Mouse (Mus musculus) MEL (cell line): ENCODE measurements around the gene Ncoa6. TPM values are rescaled to one million over a fixed set of nuclear protein-coding genes. Genes with fewer than 3 reads are reported as not detected.

ENCODE experiments used
- DNase-seq: peaks from one replicate; pipeline ENCODE4 v3.0.0; 2011; ENCODE audit warnings: low read depth, low spot score
- H3K27ac ChIP-seq: 2 replicates; pipeline ENCODE4 v1.5.1; 2012; ENCODE audit warnings: low read depth, mild to moderate bottlenecking, control low read depth, low read length, moderate library complexity; ENCODE audit not compliant: control insufficient read depth
- H3K27me3 ChIP-seq, 2 experiments: fragments of 150-350 bp in 1 of 2; sonication (generic) in 1 of 2; 2 replicates each; pipeline ENCODE4 v1.6.1; 2012; ENCODE audit warnings: low read length in 2 of 2, mild to moderate bottlenecking in 2 of 2, improper control_type of control experiment in 1 of 2, moderate library complexity in 1 of 2; ENCODE audit not compliant: insufficient read depth in 2 of 2, control insufficient read depth in 1 of 2
- H3K36me3 ChIP-seq, 2 experiments: 2 replicates each; pipeline ENCODE4 v1.6.1; 2012 to 2014; ENCODE audit warnings: low read length in 2 of 2, improper control_type of control experiment in 1 of 2, inconsistent platforms in 1 of 2, mild to moderate bottlenecking in 1 of 2; ENCODE audit not compliant: insufficient read depth in 2 of 2, control insufficient read depth in 1 of 2
- H3K4me1 ChIP-seq, 2 experiments: fragments of 150-350 bp in 1 of 2; sonication (generic) in 1 of 2; 2 replicates each; pipeline ENCODE4 v1.6.1; 2012; ENCODE audit warnings: low read length in 2 of 2, improper control_type of control experiment in 1 of 2, mild to moderate bottlenecking in 1 of 2; ENCODE audit not compliant: insufficient read depth in 2 of 2, control insufficient read depth in 1 of 2
- H3K4me3 ChIP-seq, 2 experiments: fragments of 150-350 bp in 1 of 2; sonication (generic) in 1 of 2; 2 replicates each; pipeline ENCODE4 v1.5.1; 2012; ENCODE audit warnings: low read depth in 2 of 2, low read length in 2 of 2, mild to moderate bottlenecking in 2 of 2, moderate library complexity in 2 of 2, control low read depth in 1 of 2, improper control_type of control experiment in 1 of 2; ENCODE audit not compliant: control insufficient read depth in 1 of 2, insufficient read depth in 1 of 2
- H3K79me2 ChIP-seq: 2 replicates; pipeline ENCODE4 v1.6.1; 2012; ENCODE audit warnings: mild to moderate bottlenecking, low read length, moderate library complexity; ENCODE audit not compliant: control insufficient read depth, poor library complexity, insufficient read depth
- H3K9ac ChIP-seq: 2 replicates; pipeline ENCODE4 v1.6.1; 2012; ENCODE audit warnings: low read depth, mild to moderate bottlenecking, control low read depth, low read length, moderate library complexity; ENCODE audit not compliant: control insufficient read depth, poor library complexity, severe bottlenecking
- H3K9me3 ChIP-seq: fragments of 150-350 bp; sonication (generic); replicated peaks from 2 replicates; pipeline ENCODE4 v1.6.1; 2012; ENCODE audit warnings: mild to moderate bottlenecking, low read length, improper control_type of control experiment, moderate library complexity; ENCODE audit not compliant: insufficient read depth
- CTCF ChIP-seq, 3 experiments: IDR thresholded peaks in 2 of 3; conservative IDR thresholded peaks in 1 of 3; 2 replicates each; pipeline ENCODE4 v1.5.1; 2011 to 2012; ENCODE audit warnings: low read length in 3 of 3, low read depth in 2 of 3, mild to moderate bottlenecking in 2 of 3, improper control_type of control experiment in 1 of 3, inconsistent platforms in 1 of 3, mixed read lengths in 1 of 3, moderate library complexity in 1 of 3; ENCODE audit not compliant: control insufficient read depth in 1 of 3, insufficient read depth in 1 of 3, poor library complexity in 1 of 3, severe bottlenecking in 1 of 3
- E2F4 ChIP-seq: IDR thresholded peaks from 2 replicates; pipeline ENCODE4 v1.6.1; 2011; ENCODE audit warnings: low read depth, low read length, improper control_type of control experiment, borderline replicate concordance
- ELF1 ChIP-seq: IDR thresholded peaks from 2 replicates; pipeline ENCODE4 v1.6.1; 2014; ENCODE audit warnings: low read depth, mild to moderate bottlenecking, inconsistent platforms, low read length, improper control_type of control experiment, moderate library complexity
- EP300 ChIP-seq, 2 experiments: IDR thresholded peaks; 2 replicates each; pipeline ENCODE4 v1.6.1; 2011; ENCODE audit warnings: improper control_type of control experiment in 2 of 2, low read length in 2 of 2, low read depth in 1 of 2, mild to moderate bottlenecking in 1 of 2
- ETS1 ChIP-seq: IDR thresholded peaks from 2 replicates; pipeline ENCODE4 v1.6.1; 2012; ENCODE audit warnings: low read depth, mild to moderate bottlenecking, inconsistent platforms, low read length, improper control_type of control experiment, moderate library complexity
- GABPA ChIP-seq: IDR thresholded peaks from 2 replicates; pipeline ENCODE4 v1.6.1; 2012; ENCODE audit warnings: low read depth, mild to moderate bottlenecking, inconsistent platforms, low read length, improper control_type of control experiment, moderate library complexity
- GATA1 ChIP-seq: IDR thresholded peaks from 2 replicates; pipeline ENCODE4 v1.6.1; 2011; ENCODE audit warnings: low read depth, low read length, improper control_type of control experiment
- HCFC1 ChIP-seq: IDR thresholded peaks from 2 replicates; pipeline ENCODE4 v1.6.1; 2012; ENCODE audit warnings: low read depth, mild to moderate bottlenecking, inconsistent platforms, low read length, improper control_type of control experiment, moderate library complexity
- JUND ChIP-seq: IDR thresholded peaks from 2 replicates; pipeline ENCODE4 v1.6.1; 2011; ENCODE audit warnings: low read depth, mild to moderate bottlenecking, improper control_type of control experiment, low read length
- MAFK ChIP-seq: IDR thresholded peaks from 2 replicates; pipeline ENCODE4 v1.6.1; 2011; ENCODE audit warnings: low read depth, mild to moderate bottlenecking, low read length, improper control_type of control experiment, borderline replicate concordance
- MAZ ChIP-seq: IDR thresholded peaks from 2 replicates; pipeline ENCODE4 v1.6.1; 2012; ENCODE audit warnings: low read depth, mild to moderate bottlenecking, inconsistent platforms, low read length, improper control_type of control experiment
- MEF2A ChIP-seq: IDR thresholded peaks from 2 replicates; pipeline ENCODE4 v1.6.1; 2014; ENCODE audit warnings: low read depth, mild to moderate bottlenecking, inconsistent platforms, low read length, improper control_type of control experiment; ENCODE audit not compliant: poor library complexity, insufficient replicate concordance, severe bottlenecking; ENCODE audit errors: extremely low read depth
- MXI1 ChIP-seq: IDR thresholded peaks from 2 replicates; pipeline ENCODE4 v1.6.1; 2011; ENCODE audit warnings: mild to moderate bottlenecking, low read depth, low read length, improper control_type of control experiment
- MYB ChIP-seq: IDR thresholded peaks from 2 replicates; pipeline ENCODE4 v1.6.1; 2011; ENCODE audit warnings: mild to moderate bottlenecking, low read depth, low read length, improper control_type of control experiment
- MYC ChIP-seq: IDR thresholded peaks from 2 replicates; pipeline ENCODE4 v1.6.1; 2011; ENCODE audit warnings: low read depth, mild to moderate bottlenecking, low read length, improper control_type of control experiment, moderate library complexity
- NELFE ChIP-seq: IDR thresholded peaks from 2 replicates; pipeline ENCODE4 v1.6.1; 2011; ENCODE audit warnings: low read depth, low read length, improper control_type of control experiment
- NRF1 ChIP-seq: IDR thresholded peaks from 2 replicates; pipeline ENCODE4 v1.6.1; 2014; ENCODE audit warnings: low read depth, mild to moderate bottlenecking, inconsistent platforms, low read length, improper control_type of control experiment, moderate library complexity; ENCODE audit not compliant: poor library complexity, insufficient read depth, severe bottlenecking
- POLR2A ChIP-seq, 2 experiments: IDR thresholded peaks; 2 replicates each; pipeline ENCODE4 v1.6.1; 2011 to 2012; ENCODE audit warnings: low read length in 2 of 2, mild to moderate bottlenecking in 2 of 2, control low read depth in 1 of 2, improper control_type of control experiment in 1 of 2, low read depth in 1 of 2, moderate library complexity in 1 of 2; ENCODE audit not compliant: control insufficient read depth in 1 of 2, insufficient read depth in 1 of 2, poor library complexity in 1 of 2
- RAD21 ChIP-seq: IDR thresholded peaks from 2 replicates; pipeline ENCODE4 v1.6.1; 2011; ENCODE audit warnings: mild to moderate bottlenecking, low read depth, low read length, improper control_type of control experiment
- SIN3A ChIP-seq: IDR thresholded peaks from 2 replicates; pipeline ENCODE4 v1.6.1; 2012; ENCODE audit warnings: low read length, improper control_type of control experiment, inconsistent platforms
- SMC3 ChIP-seq: IDR thresholded peaks from 2 replicates; pipeline ENCODE4 v1.6.1; 2011; ENCODE audit warnings: low read depth, low read length, improper control_type of control experiment
- TAL1 ChIP-seq: IDR thresholded peaks from 2 replicates; pipeline ENCODE4 v1.6.1; 2012; ENCODE audit warnings: mild to moderate bottlenecking, inconsistent platforms, low read length, moderate library complexity, mixed read lengths
- TCF12 ChIP-seq: IDR thresholded peaks from 2 replicates; pipeline ENCODE4 v1.6.1; 2014; ENCODE audit warnings: low read depth, mild to moderate bottlenecking, inconsistent platforms, low read length, improper control_type of control experiment, moderate library complexity
- UBTF ChIP-seq: IDR thresholded peaks from 2 replicates; pipeline ENCODE4 v1.6.1; 2012; ENCODE audit warnings: low read depth, mild to moderate bottlenecking, inconsistent platforms, low read length, improper control_type of control experiment, moderate library complexity, borderline replicate concordance; ENCODE audit not compliant: insufficient read depth
- USF2 ChIP-seq, 2 experiments: IDR thresholded peaks; 2 replicates each; pipeline ENCODE4 v1.6.1; 2011 to 2012; ENCODE audit warnings: improper control_type of control experiment in 2 of 2, low read length in 2 of 2, borderline replicate concordance in 1 of 2, inconsistent platforms in 1 of 2, low read depth in 1 of 2, mild to moderate bottlenecking in 1 of 2; ENCODE audit not compliant: insufficient read depth in 1 of 2
- ZC3H11A ChIP-seq: IDR thresholded peaks from 2 replicates; pipeline ENCODE4 v1.6.1; 2012; ENCODE audit warnings: low read depth, mild to moderate bottlenecking, inconsistent platforms, low read length, improper control_type of control experiment
- ZMIZ1 ChIP-seq: IDR thresholded peaks from 2 replicates; pipeline ENCODE4 v1.6.1; 2012; ENCODE audit warnings: low read depth, mild to moderate bottlenecking, inconsistent platforms, low read length, improper control_type of control experiment, moderate library complexity
- ZNF384 ChIP-seq: IDR thresholded peaks from 2 replicates; pipeline ENCODE4 v1.6.1; 2012; ENCODE audit warnings: low read depth, mild to moderate bottlenecking, inconsistent platforms, low read length, improper control_type of control experiment
- polyA plus RNA-seq, 2 experiments: library from polyadenylated mRNA; stranded (reverse) in 1 of 2; unstranded in 1 of 2; fragments of >175 nt in 1 of 2; fragments of >200 nt in 1 of 2; gene quantifications; 2 replicates each; pipeline versions ENCODE4 v1.2.1 to v1.2.4; 2012; ENCODE audit warnings: low replicate concordance in 2 of 2, low read depth in 1 of 2; ENCODE audit not compliant: insufficient read length in 2 of 2, insufficient read depth in 1 of 2, missing spikeins in 1 of 2
- total RNA-seq: library from RNA; depleted of rRNA; stranded (reverse); fragments of 300-350 nt; gene quantifications from 2 replicates; pipeline ENCODE4 v1.2.3, GENCODE M21; 2012

Ncoa6 gene
- total and polyA plus RNA-seq, 3 experiments, result 4.0 to 29.7 TPM; not detected in 1

DNA sequence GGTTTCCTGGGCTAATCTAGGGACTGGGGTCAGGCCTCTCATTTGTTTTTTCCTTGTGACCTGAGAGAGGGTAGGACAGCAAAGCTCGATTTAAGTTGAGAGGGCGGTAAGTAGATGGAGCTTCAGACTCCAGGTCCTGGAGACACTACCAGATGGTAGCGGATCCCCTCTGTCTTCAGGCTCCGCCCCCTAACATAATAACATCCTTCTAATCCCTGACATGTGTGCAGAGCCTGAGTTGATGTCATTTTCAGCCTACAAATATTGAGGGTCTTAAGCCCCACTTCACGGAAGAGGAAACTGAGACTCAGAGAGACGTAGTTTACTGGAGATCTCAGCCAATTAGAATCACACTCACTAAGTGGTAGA lies 91.4 kb downstream of the Ncoa6 start:
- DNase-seq, result no peak
- peak overlapping the region; percentile 77 to 89 for H3K4me3 ChIP-seq
- H3K4me1 ChIP-seq, result peaks cover 0 to 7% of the 10 kb centered on the region in 2 experiments; a peak in 2 of 4 replicates
- H3K9ac ChIP-seq, result peak overlapping the region; percentile 79
- peaks cover 0 to 4% of the 10 kb centered on the region in 2 experiments; a peak in 2 of 4 replicates for H3K36me3 ChIP-seq
- peak overlapping the region; percentile 75 for H3K27ac ChIP-seq
- H3K79me2 ChIP-seq, result no peaks in the 10 kb centered on the region
- H3K9me3 ChIP-seq, result no peaks in the 10 kb centered on the region
- no peaks in the 10 kb centered on the region; a peak in 1 of 4 replicates for H3K27me3 ChIP-seq
- TF ChIP-seq POLR2A (IDR thresholded peaks at IDR 0.05; ENCODE audit: control insufficient read depth in 1 of 2, insufficient read depth in 1 of 2, low read depth in 1 of 2, low read length in 2 of 2, poor library complexity in 1 of 2) (no peak), ELF1 (no peak), USF2 (IDR thresholded peaks at IDR 0.05; ENCODE audit: borderline replicate concordance in 1 of 2, insufficient read depth in 1 of 2, low read depth in 1 of 2, low read length in 2 of 2) (no peak), E2F4 (no peak), SIN3A (no peak)

DNA sequence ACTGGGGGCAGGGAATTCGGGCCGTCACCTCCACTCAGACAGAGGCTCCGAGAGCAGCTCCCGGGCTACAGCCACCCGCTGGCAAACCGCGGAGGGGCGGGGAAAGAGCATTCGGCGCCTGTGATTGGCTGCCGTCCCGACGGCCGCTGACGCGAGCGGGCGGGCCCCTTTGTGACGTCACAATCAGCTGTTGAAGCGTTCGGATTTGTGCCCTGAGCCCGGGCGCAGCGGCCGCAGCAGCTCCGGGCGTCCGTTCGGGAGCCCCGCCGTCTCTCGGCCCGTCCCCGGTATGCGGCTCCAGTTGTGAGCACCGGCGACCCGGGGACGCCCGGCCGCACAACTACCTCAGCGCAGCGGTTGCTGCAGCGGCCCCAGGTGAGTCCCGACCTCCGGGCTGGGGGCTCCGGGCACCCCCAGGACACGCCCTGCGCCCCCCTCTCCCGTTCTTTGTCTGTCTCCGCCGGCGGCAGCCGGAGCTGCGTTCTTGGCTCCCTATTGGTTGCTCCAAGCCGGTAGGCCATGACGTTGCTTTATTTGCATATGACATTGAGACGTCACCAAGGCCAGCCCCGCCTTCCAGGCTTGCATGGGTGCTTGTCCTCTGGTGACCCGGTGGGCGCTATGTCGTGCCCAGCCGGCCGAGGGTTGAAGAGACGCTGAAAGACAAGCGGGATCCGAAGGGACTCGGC lies 91.9 kb downstream of the Ncoa6 start:
- DNase-seq, result peak; percentile 97
- no peaks in the 10 kb centered on the region for H3K9me3 ChIP-seq
- peak overlapping the region; percentile 77 to 89 for H3K4me3 ChIP-seq
- H3K27ac ChIP-seq, result peak overlapping the region; percentile 75
- H3K4me1 ChIP-seq, result peaks cover 0 to 7% of the 10 kb centered on the region in 2 experiments; a peak in 2 of 4 replicates
- no peaks in the 10 kb centered on the region; a peak in 2 of 4 replicates for H3K27me3 ChIP-seq
- H3K79me2 ChIP-seq, result no peaks in the 10 kb centered on the region
- H3K36me3 ChIP-seq, result peaks cover 0 to 4% of the 10 kb centered on the region in 2 experiments; a peak in 2 of 4 replicates
- peak overlapping the region; percentile 79 for H3K9ac ChIP-seq
- peak; percentile 29; the same call in 1 of the 2 replicates for TF ChIP-seq TCF12
- no peak for TF ChIP-seq MYB
- no peak for TF ChIP-seq USF2 (IDR thresholded peaks at IDR 0.05; ENCODE audit: borderline replicate concordance in 1 of 2, insufficient read depth in 1 of 2, low read depth in 1 of 2, low read length in 2 of 2)
- TF ChIP-seq GABPA, result peak; percentile 46; the same call in 1 of the 2 replicates
- TF ChIP-seq HCFC1, result peak; percentile 60
- TF ChIP-seq SMC3, result no peak
- TF ChIP-seq MXI1, result peak; percentile 64
- TF ChIP-seq EP300 (IDR thresholded peaks at IDR 0.05; ENCODE audit: low read depth in 1 of 2, low read length in 2 of 2), result no peak
- TF ChIP-seq E2F4, result no peak
- TF ChIP-seq UBTF, result no peak
- no peak for TF ChIP-seq ZNF384
- TF ChIP-seq ELF1, result 0 out of 2 replicates have a peak, but pooled peaks have one; percentile 14
- TF ChIP-seq NELFE, result peak; percentile 31
- TF ChIP-seq GATA1, result no peak
- TF ChIP-seq MYC, result no peak
- TF ChIP-seq MAZ, result peak; percentile 20; the same call in 1 of the 2 replicates
- no peak for TF ChIP-seq RAD21
- no peak for TF ChIP-seq TAL1
- peak; percentile 65; the same call in 1 of the 2 replicates for TF ChIP-seq ZMIZ1
- no peak for TF ChIP-seq ZC3H11A
- no peak for TF ChIP-seq MEF2A
- TF ChIP-seq CTCF (IDR thresholded peaks at IDR 0.05 in 2 of 3, conservative IDR thresholded peaks at IDR 0.05 in 1 of 3; ENCODE audit: control insufficient read depth in 1 of 3, insufficient read depth in 1 of 3, low read depth in 2 of 3, low read length in 3 of 3, poor library complexity in 1 of 3, severe bottlenecking in 1 of 3), result no peak
- no peak for TF ChIP-seq MAFK
- no peak for TF ChIP-seq JUND
- TF ChIP-seq ETS1, result peak; percentile 95
- TF ChIP-seq SIN3A, result peak; percentile 95
- 0 out of 2 replicates have a peak, but pooled peaks have one; percentile 28 for TF ChIP-seq NRF1
